Mouse (Mus musculus) embryonic facial prominence, embryonic 11.5 days (tissue): ENCODE measurements at regions not wholly inside any gene's neighbourhood (a gene's known extent, or its start where the extent isn't known, plus 50 kb on each side); places are given as distances from the start of the nearest gene placed in this dataset.

ENCODE experiments used
- ATAC-seq: fragments of 200-750 bp; cut with Nextera tagmentation; replicated peaks from 2 replicates; pipeline ENCODE4 v1.8.0; 2017; ENCODE audit warnings: low read depth; ENCODE audit not compliant: insufficient number of reproducible peaks, low FRiP score, low TSS enrichment
- DNase-seq: peaks from one replicate; pipeline ENCODE4 v3.0.0-alpha.2; 2015; ENCODE audit warnings: low spot score
- H3K27ac ChIP-seq: fragments of 300-500 bp; sonication (generic); replicated peaks from 2 replicates; pipeline ENCODE4 v1.5.1; 2014; ENCODE audit warnings: mild to moderate bottlenecking, low read depth, low read length, control low read depth
- H3K27me3 ChIP-seq: fragments of 300-500 bp; sonication (generic); 2 replicates; pipeline ENCODE4 v1.6.1; 2014; ENCODE audit warnings: mild to moderate bottlenecking, low read length, moderate library complexity, mixed read lengths; ENCODE audit not compliant: control insufficient read depth, insufficient read depth
- H3K36me3 ChIP-seq: fragments of 300-500 bp; sonication (generic); replicated peaks from 2 replicates; pipeline ENCODE4 v1.6.1; 2014; ENCODE audit warnings: low read depth, mild to moderate bottlenecking, low read length, moderate library complexity, mixed read lengths; ENCODE audit not compliant: control insufficient read depth, insufficient read depth
- H3K4me1 ChIP-seq: fragments of 300-500 bp; sonication (generic); 2 replicates; pipeline ENCODE4 v1.6.1; 2014; ENCODE audit warnings: low read length, mixed read lengths; ENCODE audit not compliant: control insufficient read depth, insufficient read depth
- H3K4me2 ChIP-seq: fragments of 300-500 bp; sonication (generic); 2 replicates; pipeline ENCODE4 v1.6.1; 2014; ENCODE audit warnings: low read depth, mild to moderate bottlenecking, control low read depth, low read length, moderate library complexity
- H3K4me3 ChIP-seq: fragments of 300-500 bp; sonication (generic); 2 replicates; pipeline ENCODE4 v1.5.1; 2014; ENCODE audit warnings: low read depth, low read length, control low read depth
- H3K9ac ChIP-seq: fragments of 300-500 bp; sonication (generic); replicated peaks from 2 replicates; pipeline ENCODE4 v1.6.1; 2014; ENCODE audit warnings: mild to moderate bottlenecking, control low read depth, low read length
- H3K9me3 ChIP-seq: fragments of 300-500 bp; sonication (generic); replicated peaks from 2 replicates; pipeline ENCODE4 v1.6.1; 2016; ENCODE audit warnings: mild to moderate bottlenecking, low read length, inconsistent platforms, mixed read lengths; ENCODE audit not compliant: control insufficient read depth
- WGBS: fragments of 180-500 bp; shearing (Covaris S2); extraction: QIAGEN DNeasy Blood & Tissue Kit; methylation state at CpG from one replicate; pipeline ENCODE4 v1.1.7; 2014; 5-methylcytosine and 5-hydroxymethylcytosine counted together

DNA sequence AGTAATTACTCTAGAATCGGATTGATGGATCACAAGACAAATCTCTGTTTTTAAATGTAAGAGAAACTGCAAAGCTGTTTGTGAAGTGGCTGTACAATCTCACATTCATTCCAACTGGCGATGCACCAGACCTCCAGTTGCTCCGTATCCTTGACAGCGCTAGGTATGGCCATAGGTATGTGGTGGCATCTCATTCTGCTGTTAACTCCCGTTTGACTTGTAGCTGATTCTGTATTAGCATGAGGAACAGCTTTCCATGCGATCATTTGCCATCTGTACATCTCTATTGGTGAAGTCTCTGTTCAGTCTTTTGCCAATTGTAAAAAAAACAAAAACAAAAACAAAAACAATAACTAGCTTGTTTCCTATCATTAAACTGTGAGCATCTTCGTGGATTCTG, 182.0 kb downstream of the Enc1 start:
- ATAC-seq = no peak
- no peak overlapping the region for H3K4me3 ChIP-seq
- no peak for DNase-seq
- no peaks in the 10 kb centered on the region for H3K9me3 ChIP-seq
- no peaks in the 10 kb centered on the region for H3K4me1 ChIP-seq
- no peak overlapping the region for H3K4me2 ChIP-seq
- no peaks in the 10 kb centered on the region for H3K27me3 ChIP-seq
- H3K9ac ChIP-seq = no peak overlapping the region
- H3K36me3 ChIP-seq = no peaks in the 10 kb centered on the region
- WGBS = 85% methylated on average over 7 of the region's 7 CpGs
- H3K27ac ChIP-seq = no peak overlapping the region

DNA sequence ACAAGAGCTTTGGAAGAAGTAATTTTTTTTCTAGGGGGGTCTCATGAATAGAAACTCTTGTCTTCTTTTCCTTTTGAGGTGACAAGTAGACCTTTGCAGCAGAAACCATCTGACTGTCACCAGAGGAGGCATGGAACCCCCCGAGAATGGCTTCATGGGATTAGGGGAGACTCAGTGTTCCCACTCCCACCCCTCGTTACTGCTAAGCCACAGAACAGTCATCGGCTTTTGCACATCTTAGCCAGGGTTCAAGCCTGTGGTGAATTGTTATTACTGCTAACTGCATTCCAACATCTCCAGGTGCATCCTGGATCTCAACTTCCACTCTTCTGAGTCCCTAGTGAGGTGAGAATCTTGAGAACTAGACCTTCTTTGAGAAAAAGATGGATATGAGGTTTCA, 180.9 kb downstream of the Enc1 start:
- Histone ChIP-seq H3K27me3 (no peaks in the 10 kb centered on the region), H3K4me2 (no peak overlapping the region), H3K27ac (no peak overlapping the region), H3K4me3 (no peak overlapping the region), H3K36me3 (no peaks in the 10 kb centered on the region), H3K4me1 (no peaks in the 10 kb centered on the region), H3K9me3 (no peaks in the 10 kb centered on the region), H3K9ac (no peak overlapping the region)
- no peak for DNase-seq
- WGBS = 80% methylated on average over 3 of the region's 3 CpGs
- ATAC-seq = no peak

DNA sequence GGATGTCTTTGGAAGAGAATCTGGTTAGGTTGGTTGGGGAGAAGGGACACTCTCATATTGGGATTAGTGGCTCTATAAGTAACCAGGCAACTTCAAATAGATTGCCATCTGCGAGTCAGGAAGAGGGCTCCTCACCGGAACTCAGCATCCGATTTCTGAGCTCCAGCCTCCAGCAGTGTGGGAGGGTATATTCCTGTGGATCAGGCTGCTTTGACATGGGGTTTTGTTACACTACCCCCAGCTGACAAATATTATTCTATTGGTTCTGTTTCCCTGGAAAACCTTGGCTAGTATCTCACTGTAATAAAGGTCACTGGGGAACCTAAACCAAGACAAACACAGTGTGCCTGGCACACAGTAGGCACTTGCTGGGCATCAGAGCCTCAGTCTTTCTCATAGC, 179.9 kb downstream of the Enc1 start:
- no peak overlapping the region for H3K9ac ChIP-seq
- DNase-seq (no peak), ATAC-seq (no peak)
- no peaks in the 10 kb centered on the region for H3K36me3 ChIP-seq
- no peaks in the 10 kb centered on the region for H3K9me3 ChIP-seq
- WGBS = 59% methylated on average over 3 of the region's 3 CpGs
- no peaks in the 10 kb centered on the region for H3K27me3 ChIP-seq
- no peak overlapping the region for H3K4me3 ChIP-seq
- H3K4me1 ChIP-seq = no peaks in the 10 kb centered on the region
- no peak overlapping the region for H3K27ac ChIP-seq
- no peak overlapping the region for H3K4me2 ChIP-seq

DNA sequence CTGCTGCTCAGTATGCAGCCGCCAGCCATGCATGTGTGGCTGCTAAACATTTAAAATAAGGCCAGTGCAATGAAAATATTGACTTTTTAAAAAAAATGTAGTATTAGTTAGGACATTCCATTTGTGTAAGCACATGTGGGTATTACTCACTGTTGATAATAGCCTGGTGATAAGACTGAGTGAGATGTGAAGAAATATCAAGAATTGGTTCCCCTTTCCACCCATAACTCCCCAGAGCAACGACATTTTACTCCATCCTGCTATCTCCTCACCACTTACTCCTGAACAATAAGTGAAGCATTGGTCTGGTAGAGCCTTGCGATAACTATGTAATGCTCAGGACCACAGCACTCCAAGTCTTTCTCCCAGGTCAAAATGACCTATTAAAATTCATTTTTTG, 178.2 kb downstream of the Enc1 start:
- Histone ChIP-seq H3K27me3 (no peaks in the 10 kb centered on the region), H3K9ac (no peak overlapping the region), H3K36me3 (no peaks in the 10 kb centered on the region), H3K9me3 (no peaks in the 10 kb centered on the region), H3K4me2 (no peak overlapping the region), H3K4me1 (no peaks in the 10 kb centered on the region), H3K27ac (no peak overlapping the region), H3K4me3 (no peak overlapping the region)
- ATAC-seq (no peak), DNase-seq (no peak)
- WGBS = 90% methylated on average over 3 of the region's 3 CpGs

DNA sequence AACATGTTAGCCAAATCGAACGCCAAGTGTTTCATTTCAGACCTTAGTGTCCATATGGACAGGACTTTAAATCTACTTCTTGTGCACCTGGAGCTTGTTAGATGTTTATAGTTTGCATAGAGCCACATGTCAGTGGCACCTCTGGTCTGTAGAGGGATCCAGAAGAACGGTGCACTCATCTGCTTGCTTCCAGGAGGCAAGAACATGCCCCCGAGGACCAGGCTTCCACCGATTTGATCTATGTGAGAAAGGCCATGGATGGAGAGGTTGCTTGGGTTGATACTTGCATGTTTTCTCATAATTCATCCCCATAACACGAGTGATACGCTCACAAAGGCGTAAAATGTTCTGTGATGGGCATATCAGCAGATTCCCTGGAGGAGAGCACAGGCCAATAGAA, 177.8 kb downstream of the Enc1 start:
- DNase-seq = no peak
- Histone ChIP-seq H3K9me3 (no peaks in the 10 kb centered on the region), H3K4me1 (no peaks in the 10 kb centered on the region)

DNA sequence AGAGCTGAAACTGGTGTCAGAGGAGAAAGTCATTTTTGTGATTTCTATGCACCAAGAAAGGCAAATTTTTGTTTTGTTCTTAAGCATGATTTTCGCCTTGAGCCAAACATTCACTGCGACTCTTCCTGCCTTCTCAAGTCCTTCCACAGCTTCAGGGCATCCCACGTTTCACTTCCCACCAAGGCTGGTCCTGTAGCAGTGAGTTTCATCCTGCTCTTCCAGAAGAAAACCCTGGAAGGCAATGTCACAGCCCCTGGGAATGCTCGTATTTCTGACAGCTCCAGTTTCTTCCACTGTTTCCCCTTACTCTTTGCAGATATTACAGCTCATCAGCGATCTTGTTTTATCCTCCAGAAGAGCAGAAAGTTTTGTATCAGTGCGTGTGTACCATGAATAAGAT, 177.2 kb downstream of the Enc1 start:
- ATAC-seq (no peak), DNase-seq (no peak)
- Histone ChIP-seq H3K4me3 (no peak overlapping the region), H3K4me2 (no peak overlapping the region), H3K9me3 (no peaks in the 10 kb centered on the region), H3K27me3 (no peaks in the 10 kb centered on the region), H3K9ac (no peak overlapping the region), H3K27ac (no peak overlapping the region), H3K4me1 (no peaks in the 10 kb centered on the region), H3K36me3 (no peaks in the 10 kb centered on the region)
- 58% methylated on average over 6 of the region's 6 CpGs for WGBS

More for the DNA sequence above, 177.8 kb downstream of the Enc1 start:
- Histone ChIP-seq H3K4me3 (no peak overlapping the region), H3K36me3 (no peaks in the 10 kb centered on the region), H3K27ac (no peak overlapping the region), H3K27me3 (no peaks in the 10 kb centered on the region), H3K4me2 (no peak overlapping the region), H3K9ac (no peak overlapping the region)
- ATAC-seq = no peak
- WGBS = 87% methylated on average over 8 of the region's 8 CpGs

DNA sequence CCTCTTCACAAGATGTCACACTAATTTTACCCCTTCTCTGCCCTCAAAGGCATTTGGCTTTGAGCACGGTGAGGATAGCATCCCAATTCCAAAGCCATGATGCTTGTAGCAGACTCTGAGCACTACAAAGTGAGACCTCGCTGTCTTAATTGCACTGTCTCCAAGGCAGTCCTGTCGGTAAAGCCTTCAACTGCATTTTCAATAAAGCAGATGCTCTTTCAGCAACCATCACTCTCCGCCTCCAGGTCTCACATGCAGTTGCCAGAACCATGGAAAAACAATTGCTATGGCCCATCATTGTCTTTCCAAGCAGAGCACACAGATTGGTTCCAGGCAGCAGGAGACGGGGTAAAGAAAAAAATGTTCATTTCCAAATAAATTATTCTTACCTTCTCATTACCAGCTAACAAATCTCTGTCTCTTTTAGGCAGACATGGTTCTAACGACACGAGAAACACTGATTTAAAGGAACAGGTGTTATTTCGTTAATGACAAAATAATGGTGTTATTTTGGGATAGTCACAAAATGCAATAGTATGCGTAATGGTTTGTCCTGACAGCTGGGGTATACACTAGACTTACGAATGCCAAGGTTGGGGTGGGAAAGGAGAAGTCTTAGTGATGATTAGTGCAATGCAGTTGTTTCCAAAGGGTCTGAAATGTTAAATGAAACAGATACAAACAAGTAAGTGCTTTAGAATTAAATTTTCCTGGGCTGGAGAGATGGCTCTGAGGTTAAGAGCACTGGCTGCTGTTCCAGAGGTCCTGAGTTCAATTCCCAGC, 175.2 kb downstream of the Enc1 start:
- ATAC-seq (no peak), DNase-seq (no peak)
- no peak overlapping the region for H3K27ac ChIP-seq
- no peaks in the 10 kb centered on the region for H3K36me3 ChIP-seq
- no peaks in the 10 kb centered on the region for H3K9me3 ChIP-seq
- H3K27me3 ChIP-seq = no peaks in the 10 kb centered on the region
- WGBS = 73% methylated on average over 10 of the region's 10 CpGs
- no peak overlapping the region for H3K9ac ChIP-seq
- H3K4me1 ChIP-seq = no peaks in the 10 kb centered on the region
- H3K4me2 ChIP-seq = no peak overlapping the region
- H3K4me3 ChIP-seq = no peak overlapping the region

DNA sequence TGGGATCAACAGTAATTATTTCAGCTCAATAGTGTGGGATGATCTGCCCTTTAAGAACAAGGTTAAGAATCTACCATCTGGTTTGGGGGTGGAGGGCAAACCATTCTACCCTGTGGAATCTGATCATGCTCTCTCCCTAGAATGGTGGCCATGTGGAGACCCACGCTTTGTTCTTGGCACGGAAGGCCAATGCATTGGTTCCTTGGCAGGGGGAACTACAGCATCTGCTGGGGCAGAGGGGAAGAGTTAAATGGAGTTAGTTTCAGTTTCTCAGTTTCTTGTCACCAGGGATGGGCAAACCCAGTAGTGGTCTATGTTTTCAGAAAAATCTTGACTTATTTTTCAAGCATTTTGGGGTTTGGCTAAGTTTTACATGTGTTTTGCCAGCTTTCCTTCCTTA, 174.5 kb downstream of the Enc1 start:
- Histone ChIP-seq H3K27ac (no peak overlapping the region), H3K4me3 (no peak overlapping the region), H3K27me3 (no peaks in the 10 kb centered on the region), H3K4me2 (no peak overlapping the region), H3K36me3 (no peaks in the 10 kb centered on the region), H3K9ac (no peak overlapping the region), H3K4me1 (no peaks in the 10 kb centered on the region), H3K9me3 (no peaks in the 10 kb centered on the region)
- ATAC-seq = no peak
- DNase-seq = no peak
- 78% methylated on average over 2 of the region's 2 CpGs for whole genome bisulfite sequencing
